Mouse (Mus musculus): ENCODE results near the gene Rab3d.

DNA sequence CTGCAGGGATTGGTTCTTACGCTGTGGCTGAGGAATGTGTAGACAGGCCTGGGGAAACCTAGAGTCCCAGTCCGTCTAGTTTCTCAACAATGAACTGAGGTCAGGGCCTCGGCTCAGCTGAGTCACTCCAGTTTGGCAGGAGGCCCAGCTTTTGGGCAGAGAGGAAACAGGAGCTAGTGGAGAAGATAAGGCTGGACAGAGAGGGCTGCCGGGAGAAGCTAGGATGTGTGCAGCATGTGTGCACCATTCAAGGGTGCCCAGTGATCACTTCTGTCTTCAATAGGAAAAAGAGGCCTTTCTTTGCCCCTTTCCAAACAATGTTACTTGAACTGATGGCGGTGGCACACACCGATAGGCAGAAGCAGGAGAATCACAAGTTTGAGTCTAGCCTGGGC is 6.1 kb upstream of the Rab3d start:
- TF ChIP-seq CTCF (IDR thresholded peaks at IDR 0.05; ENCODE audit: borderline replicate concordance, extremely low read depth, insufficient read depth, insufficient read length) (no peak), POLR2A (IDR thresholded peaks at IDR 0.05; ENCODE audit: borderline replicate concordance, extremely low read depth, insufficient read depth, insufficient read length, poor library complexity, severe bottlenecking) (no peak)

Measured in brain, embryonic 14.5 days (tissue).